Mouse (Mus musculus) kidney, adult 11 months (tissue): Measurements from ENCODE around the gene Gm4787.
A peak's percentile ranks its signal among the peaks of the same experiment; 100 is the strongest.
"Not testable (repeated sequence)": the region's sequence is repeated elsewhere in the genome, so short reads cannot be mapped to it uniquely, and the experiment has no call there.

Experiments used
- DNase-seq: peaks from one replicate; pipeline ENCODE4 v3.0.0; 2022

Gene Gm4787

GRCm38 (mm10) chr12:81379364-81379763 lies at the start of gene Gm4787:
TSS of gene Gm4787 (minus strand) at chr12:81379464.
- DNase-seq: not testable (repeated sequence)

- no peak for DNase-seq
Measured at GRCm38 (mm10) chr12:81421846-81422245, 42.6 kb upstream of the Gm4787 start, which contains the start of gene Adam4. TSS of gene Adam4 (minus strand) at chr12:81421946.

GRCm38 (mm10) chr12:81413211-81413610 lies 33.9 kb upstream of the Gm4787 start:
- no peak for DNase-seq

GRCm38 (mm10) chr12:81408966-81409365 lies 29.7 kb upstream of the Gm4787 start:
- no peak for DNase-seq

DNA sequence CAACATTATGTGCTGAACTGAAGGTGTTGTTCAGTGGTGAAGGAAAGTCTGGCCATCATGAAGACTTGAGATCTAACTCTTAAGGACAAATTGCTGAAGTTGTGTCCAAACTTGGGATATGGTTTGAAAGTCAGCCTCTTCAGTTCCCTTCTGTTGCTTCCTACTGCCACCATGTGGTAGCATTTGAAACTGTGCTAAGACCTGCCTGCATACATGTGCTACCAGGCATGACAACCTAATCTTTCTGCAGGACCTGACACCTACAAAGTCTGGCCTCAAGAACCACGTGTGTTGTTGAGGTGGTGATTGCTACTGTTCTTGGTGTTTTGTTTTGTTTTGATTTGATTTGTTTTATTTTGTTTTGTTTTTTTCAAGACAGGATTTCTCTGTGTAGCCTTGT lies 22.9 kb upstream of the Gm4787 start:
- DNase-seq: peak; percentile 13

DNA sequence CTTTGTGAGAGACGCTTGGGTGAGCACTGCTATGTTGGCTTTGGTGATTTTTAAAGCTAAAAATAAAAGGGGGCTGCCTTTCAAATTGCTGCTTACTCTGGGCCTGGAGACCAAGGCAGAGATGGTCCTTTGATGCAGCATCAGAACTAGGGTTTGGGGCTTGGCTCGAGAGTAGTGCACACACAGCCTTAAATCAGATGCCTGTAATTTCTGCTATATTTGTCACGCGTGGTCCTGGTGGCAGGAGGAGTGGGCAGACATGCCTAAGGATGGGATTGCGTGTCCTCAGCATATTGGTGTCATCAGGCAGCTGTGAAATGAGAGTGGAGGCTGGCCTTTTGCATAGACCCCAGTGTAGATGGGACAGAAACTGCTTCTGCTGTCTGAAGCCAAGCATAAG lies 45.4 kb downstream of the Gm4787 start:
- no peak for DNase-seq

GRCm38 (mm10) chr12:81332875-81333421 lies 46.3 kb downstream of the Gm4787 start, which contains the start of gene Slc8a3:
TSS of gene Slc8a3 (minus strand) at chr12:81333180.
- no peak for DNase-seq

GRCm38 (mm10) chr12:81331937-81332874 lies 47.1 kb downstream of the Gm4787 start:
- no peak for DNase-seq

- no peak for DNase-seq
Measured at GRCm38 (mm10) chr12:81331046-81331638, 48.1 kb downstream of the Gm4787 start.
